Mouse (Mus musculus) cerebellum, postnatal 10 days (tissue): ENCODE measurements at regions not wholly inside any gene's neighbourhood (a gene's known extent, or its start where the extent isn't known, plus 50 kb on each side); places are given as distances from the start of the nearest gene placed in this dataset.

ENCODE experiments used
- DNase-seq, 2 experiments: peaks; one replicate each; pipeline ENCODE4 v3.0.0; 2021; ENCODE audit warnings: mixed read lengths in 2 of 2

GRCm38 (mm10) chr13:83872887-83873286 is 349.2 kb upstream of the Tmem161b start:
- DNase-seq: peak; percentile 78 to 86

GRCm38 (mm10) chr13:83879561-83879960 is 342.5 kb upstream of the Tmem161b start:
- DNase-seq: peak in 1 of 2 experiments; percentile 46

GRCm38 (mm10) chr13:83880305-83880704 is 341.8 kb upstream of the Tmem161b start:
- DNase-seq: peak; percentile 58 to 65

- peak in 1 of 2 experiments; percentile 24 for DNase-seq
Measured at GRCm38 (mm10) chr13:83880772-83881171, 341.3 kb upstream of the Tmem161b start.

GRCm38 (mm10) chr13:83882839-83883238 is 339.3 kb upstream of the Tmem161b start:
- peak; percentile 60 to 73 for DNase-seq

GRCm38 (mm10) chr13:83883821-83884220 is 338.3 kb upstream of the Tmem161b start:
- no peak for DNase-seq

- DNase-seq: peak in 1 of 2 experiments; percentile 38
Measured at GRCm38 (mm10) chr13:83884226-83884625, 337.9 kb upstream of the Tmem161b start.

- peak; percentile 52 to 65 for DNase-seq
Measured at GRCm38 (mm10) chr13:83884766-83885543, 337.1 kb upstream of the Tmem161b start.

GRCm38 (mm10) chr13:83885729-83886128 is 336.4 kb upstream of the Tmem161b start:
- peak in 1 of 2 experiments; percentile 27 for DNase-seq

GRCm38 (mm10) chr13:83914697-83915096 is 307.4 kb upstream of the Tmem161b start:
- DNase-seq: no peak

GRCm38 (mm10) chr13:83932761-83933160 is 289.3 kb upstream of the Tmem161b start:
- no peak for DNase-seq

- no peak for DNase-seq
Measured at GRCm38 (mm10) chr13:83946495-83946894, 275.6 kb upstream of the Tmem161b start.

GRCm38 (mm10) chr13:83951163-83951562 is 270.9 kb upstream of the Tmem161b start:
- DNase-seq: no peak

- DNase-seq: no peak
Measured at GRCm38 (mm10) chr13:83951808-83952207, 270.3 kb upstream of the Tmem161b start.

GRCm38 (mm10) chr13:83952353-83952752 is 269.7 kb upstream of the Tmem161b start:
- no peak for DNase-seq

GRCm38 (mm10) chr13:83952862-83953261 is 269.2 kb upstream of the Tmem161b start:
- DNase-seq: no peak

- no peak for DNase-seq
Measured at GRCm38 (mm10) chr13:83955701-83956100, 266.4 kb upstream of the Tmem161b start.

- no peak for DNase-seq
Measured at GRCm38 (mm10) chr13:83978541-83978940, 243.6 kb upstream of the Tmem161b start.

GRCm38 (mm10) chr13:83979535-83979934 is 242.6 kb upstream of the Tmem161b start:
- DNase-seq: no peak

GRCm38 (mm10) chr13:83984651-83985331 is 237.3 kb upstream of the Tmem161b start:
- DNase-seq: peak; percentile 87 to 88

- peak; percentile 85 to 87 for DNase-seq
Measured at GRCm38 (mm10) chr13:83987746-83988423, 234.2 kb upstream of the Tmem161b start.

- DNase-seq: peak; percentile 80 to 85
Measured at GRCm38 (mm10) chr13:83988517-83988916, 233.6 kb upstream of the Tmem161b start.
